Mouse (Mus musculus): Measurements from ENCODE around the gene Gm7029. TPM values are rescaled to one million over a fixed set of nuclear protein-coding genes. Genes with fewer than 3 reads are reported as not detected.
A peak's percentile ranks its signal among the peaks of the same experiment; 100 is the strongest.

Gene Gm7029
- polyA plus RNA-seq, 1 experiment from 2014 or later, result not detected

DNA sequence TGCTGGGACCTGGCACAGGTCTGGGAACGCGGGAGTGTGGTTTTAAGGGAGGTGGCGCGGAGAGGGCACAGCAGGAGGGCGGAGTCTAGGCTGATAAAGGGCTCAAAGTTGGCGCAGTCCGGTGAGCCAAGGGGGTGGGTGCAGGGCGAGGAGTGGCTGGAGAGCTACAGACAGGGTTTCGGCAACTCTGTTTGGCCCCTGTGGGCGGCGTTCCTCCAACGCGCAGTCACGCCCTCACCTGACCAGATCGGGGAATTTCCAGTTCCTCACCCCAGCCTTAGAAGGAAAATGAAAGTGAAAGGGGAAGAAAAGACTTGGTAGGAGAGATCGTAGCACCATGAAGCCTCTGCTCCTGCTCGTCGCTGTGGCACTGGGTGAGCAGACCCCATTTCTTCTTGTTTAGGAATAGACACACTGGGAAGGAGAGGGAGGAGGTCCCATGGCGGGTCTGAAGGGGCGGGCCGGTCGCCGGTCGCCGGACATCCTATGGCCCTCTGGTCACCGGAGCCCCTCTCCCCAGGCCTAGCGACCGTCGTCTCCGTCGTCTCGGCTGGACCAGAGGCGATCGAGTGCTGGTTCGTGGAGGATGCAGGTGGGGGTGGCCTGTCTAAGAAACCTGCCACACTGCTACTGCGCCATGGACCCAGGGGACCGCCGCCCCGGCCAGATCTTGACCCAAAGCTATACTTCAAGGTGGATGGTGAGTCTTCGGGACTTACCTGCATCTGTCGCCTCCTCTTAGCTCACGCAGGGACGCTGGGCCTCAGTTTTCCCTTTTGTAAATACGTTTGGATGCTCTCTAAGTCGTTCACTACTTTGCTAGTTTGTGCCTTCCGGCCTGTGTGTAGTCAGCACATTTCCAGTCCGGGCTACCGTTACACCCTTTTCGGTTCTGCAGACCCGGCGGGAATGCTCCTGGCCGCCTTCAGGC lies 46.0 kb downstream of the Gm7029 start:
- DNase-seq (ENCODE audit: low spot score) (peak; percentile 69), ATAC-seq (ENCODE audit: low read depth) (no peak)

DNA sequence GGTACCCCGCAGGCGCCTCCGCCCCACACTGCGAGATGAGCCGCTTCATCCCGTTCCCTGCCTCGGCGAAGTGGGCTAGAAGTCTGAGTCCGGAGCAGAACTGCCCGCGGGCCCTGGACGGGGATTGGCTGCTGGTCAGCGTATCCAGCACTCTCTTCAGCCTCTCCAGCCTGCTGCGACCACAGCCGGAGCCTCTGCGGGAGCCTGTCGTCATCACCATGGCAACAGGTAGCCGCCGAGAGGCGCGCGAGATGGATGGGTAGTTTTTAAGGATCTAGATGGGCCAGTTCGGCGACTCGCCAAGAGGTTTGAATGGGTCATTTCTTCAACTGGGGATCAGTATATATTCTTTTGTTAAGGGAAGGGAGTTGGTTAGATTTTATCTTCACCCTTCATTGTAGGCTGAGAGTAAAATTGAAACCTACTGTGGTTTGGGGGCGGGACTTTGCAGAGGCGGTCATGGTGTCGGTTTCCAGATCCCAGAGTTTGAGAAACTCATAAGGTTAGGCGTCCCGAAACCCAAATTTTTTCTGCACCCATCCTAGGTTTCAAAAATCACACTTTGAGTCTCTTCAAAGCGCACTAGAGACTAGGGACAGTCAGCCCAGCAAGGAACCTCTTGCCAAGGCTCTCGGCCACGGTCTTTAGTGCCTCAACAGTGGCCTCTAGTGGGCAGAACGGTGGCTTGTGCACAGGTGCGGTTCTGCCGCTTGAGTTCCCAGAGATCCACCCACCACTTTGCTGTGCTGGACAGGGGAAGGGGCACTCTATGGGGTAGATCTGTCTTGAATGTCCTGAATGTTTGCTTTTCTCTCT lies 46.9 kb downstream of the Gm7029 start:
- H3K9me3 ChIP-seq (ENCODE audit: control insufficient read depth, low read length), result no peaks in the 10 kb centered on the region
- peak; percentile 17; the same call in 1 of the 2 replicates for ATAC-seq (ENCODE audit: low read depth)
- peak overlapping the region; percentile 68 for H3K9ac ChIP-seq (ENCODE audit: low read depth, low read length)
- peak overlapping the region; percentile 97 for H3K4me2 ChIP-seq (ENCODE audit: low read depth, low read length)
- no peak overlapping the region; the same call in 1 of the 2 replicates for H3K27ac ChIP-seq (replicated peaks; ENCODE audit: low read depth, low read length)
- peak; percentile 89 for DNase-seq (ENCODE audit: low spot score)
- no peaks in the 10 kb centered on the region for H3K27me3 ChIP-seq (replicated peaks; ENCODE audit: control insufficient read depth, insufficient read depth, low read length)
- H3K36me3 ChIP-seq (ENCODE audit: control insufficient read depth, insufficient read depth, low read length), result peaks cover 9% of the 10 kb centered on the region; the same call in 1 of the 2 replicates
- peaks cover 5% of the 10 kb centered on the region for H3K4me1 ChIP-seq (ENCODE audit: control insufficient read depth, insufficient read depth, low read length)
- peak overlapping the region; percentile 66 for H3K4me3 ChIP-seq (ENCODE audit: low read depth, low read length)
- WGBS, result 1% methylated on average over 36 of the region's 36 CpGs

More for the DNA sequence above, 46.0 kb downstream of the Gm7029 start:
- Histone ChIP-seq H3K27me3 (replicated peaks; ENCODE audit: control insufficient read depth, insufficient read depth, low read length) (no peaks in the 10 kb centered on the region), H3K4me2 (ENCODE audit: low read depth, low read length) (peak overlapping the region; percentile 97), H3K27ac (replicated peaks; ENCODE audit: low read depth, low read length) (peak overlapping the region; percentile 46), H3K9me3 (ENCODE audit: control insufficient read depth, low read length) (no peaks in the 10 kb centered on the region), H3K9ac (ENCODE audit: low read depth, low read length) (peak overlapping the region; percentile 68), H3K4me3 (ENCODE audit: low read depth, low read length) (peak overlapping the region; percentile 66), H3K36me3 (ENCODE audit: control insufficient read depth, insufficient read depth, low read length) (peaks cover 15% of the 10 kb centered on the region; the same call in 1 of the 2 replicates), H3K4me1 (ENCODE audit: control insufficient read depth, insufficient read depth, low read length) (peaks cover 10% of the 10 kb centered on the region)
- WGBS, result under 1% methylated on average over 48 of the region's 52 CpGs

DNA sequence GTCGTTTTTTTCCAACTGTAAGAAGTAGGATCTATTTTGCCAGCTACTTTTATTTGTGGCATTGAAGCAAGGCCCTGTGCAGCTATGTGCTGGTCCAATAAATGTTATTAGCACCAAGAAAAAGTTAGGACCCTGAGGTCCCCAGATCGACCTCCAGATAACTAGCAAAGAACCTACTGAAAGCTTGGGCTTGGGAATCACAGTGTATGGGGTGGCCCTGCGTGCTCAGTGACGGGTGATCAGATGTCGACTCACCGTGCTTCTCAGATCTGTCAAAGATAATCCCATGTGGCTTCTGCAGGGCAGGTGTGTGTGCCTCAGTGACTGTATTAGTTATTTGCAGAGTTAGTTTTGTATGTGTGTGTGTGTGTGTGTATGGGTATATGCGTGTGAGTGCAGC lies 47.7 kb downstream of the Gm7029 start:
- Histone ChIP-seq H3K9ac (ENCODE audit: low read depth, low read length) (no peak overlapping the region), H3K27me3 (replicated peaks; ENCODE audit: control insufficient read depth, insufficient read depth, low read length) (no peaks in the 10 kb centered on the region), H3K9me3 (ENCODE audit: control insufficient read depth, low read length) (no peaks in the 10 kb centered on the region), H3K36me3 (ENCODE audit: control insufficient read depth, insufficient read depth, low read length) (peaks cover 14% of the 10 kb centered on the region; the same call in 1 of the 2 replicates), H3K27ac (replicated peaks; ENCODE audit: low read depth, low read length) (no peak overlapping the region), H3K4me2 (ENCODE audit: low read depth, low read length) (no peak overlapping the region), H3K4me1 (ENCODE audit: control insufficient read depth, insufficient read depth, low read length) (peaks cover 5% of the 10 kb centered on the region), H3K4me3 (ENCODE audit: low read depth, low read length) (no peak overlapping the region)
- ATAC-seq (ENCODE audit: low read depth) (no peak), DNase-seq (ENCODE audit: low spot score) (no peak)
- WGBS, result 76% methylated on average over 7 of the region's 7 CpGs

Small RNAs within 50 kb of the gene (microRNA-seq; reads per million reads assigned to microRNA genes)
- not detected for gene Gm27740 (ENCODE audit: borderline number of aligned reads)

Other genes with a start within 250 kb of the Gm7029 start
- 51.9 and 66.6 TPM in 2 replicates for gene Zfp414, start 244.7 kb upstream of the Gm7029 start, polyA plus RNA-seq (2014; fragmentation: Nextera tagmentation; extraction: Ambion mirVana)
- gene Pram1, start 235.8 kb upstream of the Gm7029 start, polyA plus RNA-seq (2014; fragmentation: Nextera tagmentation; extraction: Ambion mirVana), result 1.1 TPM in 2 replicates
- gene Hnrnpm, start 187.0 kb upstream of the Gm7029 start, polyA plus RNA-seq (2014; fragmentation: Nextera tagmentation; extraction: Ambion mirVana), result 266 and 275 TPM in 2 replicates
- gene March2, start 155.2 kb upstream of the Gm7029 start, polyA plus RNA-seq (2014; fragmentation: Nextera tagmentation; extraction: Ambion mirVana), result 62.2 and 63.9 TPM in 2 replicates
- gene Rab11b, start 113.3 kb upstream of the Gm7029 start, polyA plus RNA-seq (2014; fragmentation: Nextera tagmentation; extraction: Ambion mirVana), result 156 and 181 TPM in 2 replicates
- gene Angptl4, start 92.0 kb upstream of the Gm7029 start, polyA plus RNA-seq (2014; fragmentation: Nextera tagmentation; extraction: Ambion mirVana), result 35.7 and 52.1 TPM in 2 replicates
- gene Kank3, start 63.3 kb upstream of the Gm7029 start, polyA plus RNA-seq (2014; fragmentation: Nextera tagmentation; extraction: Ambion mirVana), result 38.7 and 39.4 TPM in 2 replicates
- 1,198 and 1,307 TPM in 2 replicates for gene Rps28, start 49.3 kb upstream of the Gm7029 start, polyA plus RNA-seq (2014; fragmentation: Nextera tagmentation; extraction: Ambion mirVana)
- 479 and 488 TPM in 2 replicates for gene Ndufa7, start 49.3 kb upstream of the Gm7029 start, polyA plus RNA-seq (2014; fragmentation: Nextera tagmentation; extraction: Ambion mirVana)
- 60.5 and 62.3 TPM in 2 replicates for gene Cd320, start 30.7 kb upstream of the Gm7029 start, polyA plus RNA-seq (2014; fragmentation: Nextera tagmentation; extraction: Ambion mirVana)
- gene Kifc1, start 16.8 kb downstream of the Gm7029 start, polyA plus RNA-seq (2014; fragmentation: Nextera tagmentation; extraction: Ambion mirVana), result 5.9 and 7.0 TPM in 2 replicates
- not detected in 2 replicates for gene Platr17, start 31.3 kb downstream of the Gm7029 start, polyA plus RNA-seq (2014; fragmentation: Nextera tagmentation; extraction: Ambion mirVana)
- 34.8 and 38.2 TPM in 2 replicates for gene Daxx, start 35.6 kb downstream of the Gm7029 start, polyA plus RNA-seq (2014; fragmentation: Nextera tagmentation; extraction: Ambion mirVana)
- 31.9 and 32.0 TPM in 2 replicates for gene Tapbp, start 42.1 kb downstream of the Gm7029 start, polyA plus RNA-seq (2014; fragmentation: Nextera tagmentation; extraction: Ambion mirVana)
- 8.9 and 11.6 TPM in 2 replicates for gene Zbtb22, start 42.1 kb downstream of the Gm7029 start, polyA plus RNA-seq (2014; fragmentation: Nextera tagmentation; extraction: Ambion mirVana)
- 34.5 and 43.4 TPM in 2 replicates for gene Rgl2, start 55.7 kb downstream of the Gm7029 start, polyA plus RNA-seq (2014; fragmentation: Nextera tagmentation; extraction: Ambion mirVana)
- 122 and 124 TPM in 2 replicates for gene Pfdn6, start 66.5 kb downstream of the Gm7029 start, polyA plus RNA-seq (2014; fragmentation: Nextera tagmentation; extraction: Ambion mirVana)
- 15.4 and 20.2 TPM in 2 replicates for gene Wdr46, start 66.8 kb downstream of the Gm7029 start, polyA plus RNA-seq (2014; fragmentation: Nextera tagmentation; extraction: Ambion mirVana)
- 4.4 and 5.7 TPM in 2 replicates for gene B3galt4, start 77.7 kb downstream of the Gm7029 start, polyA plus RNA-seq (2014; fragmentation: Nextera tagmentation; extraction: Ambion mirVana)
- 38.6 and 41.6 TPM in 2 replicates for gene Vps52, start 82.0 kb downstream of the Gm7029 start, polyA plus RNA-seq (2014; fragmentation: Nextera tagmentation; extraction: Ambion mirVana)
- 2,078 and 2,095 TPM in 2 replicates for gene Rps18, start 82.2 kb downstream of the Gm7029 start, polyA plus RNA-seq (2014; fragmentation: Nextera tagmentation; extraction: Ambion mirVana)
- gene H2-K1, start 126.5 kb downstream of the Gm7029 start, polyA plus RNA-seq (2014; fragmentation: Nextera tagmentation; extraction: Ambion mirVana), result 20.8 and 30.8 TPM in 2 replicates
- gene Ring1, start 150.8 kb downstream of the Gm7029 start, polyA plus RNA-seq (2014; fragmentation: Nextera tagmentation; extraction: Ambion mirVana), result 6.0 and 7.2 TPM in 2 replicates
- 41.3 and 46.1 TPM in 2 replicates for gene H2-Ke6, start 154.2 kb downstream of the Gm7029 start, polyA plus RNA-seq (2014; fragmentation: Nextera tagmentation; extraction: Ambion mirVana)
- 118 and 125 TPM in 2 replicates for gene Slc39a7, start 157.8 kb downstream of the Gm7029 start, polyA plus RNA-seq (2014; fragmentation: Nextera tagmentation; extraction: Ambion mirVana)
- gene Rxrb, start 158.0 kb downstream of the Gm7029 start, polyA plus RNA-seq (2014; fragmentation: Nextera tagmentation; extraction: Ambion mirVana), result 26.0 and 29.2 TPM in 2 replicates
- gene Col11a2, start 165.6 kb downstream of the Gm7029 start, polyA plus RNA-seq (2014; fragmentation: Nextera tagmentation; extraction: Ambion mirVana), result 53.9 and 64.3 TPM in 2 replicates
- 0.36 and 0.76 TPM in 2 replicates for gene H2-Oa, start 218.5 kb downstream of the Gm7029 start, polyA plus RNA-seq (2014; fragmentation: Nextera tagmentation; extraction: Ambion mirVana)
- gene H2-DMa, start 245.7 kb downstream of the Gm7029 start, polyA plus RNA-seq (2014; fragmentation: Nextera tagmentation; extraction: Ambion mirVana), result 13.6 and 14.9 TPM in 2 replicates
- 103 and 105 TPM in 2 replicates for gene Brd2, start 248.8 kb downstream of the Gm7029 start, polyA plus RNA-seq (2014; fragmentation: Nextera tagmentation; extraction: Ambion mirVana)

Data from embryonic facial prominence, embryonic 14.5 days (tissue).